8 mouse cellular contexts compared by ENCODE assay signal in the genomic region with DNA sequence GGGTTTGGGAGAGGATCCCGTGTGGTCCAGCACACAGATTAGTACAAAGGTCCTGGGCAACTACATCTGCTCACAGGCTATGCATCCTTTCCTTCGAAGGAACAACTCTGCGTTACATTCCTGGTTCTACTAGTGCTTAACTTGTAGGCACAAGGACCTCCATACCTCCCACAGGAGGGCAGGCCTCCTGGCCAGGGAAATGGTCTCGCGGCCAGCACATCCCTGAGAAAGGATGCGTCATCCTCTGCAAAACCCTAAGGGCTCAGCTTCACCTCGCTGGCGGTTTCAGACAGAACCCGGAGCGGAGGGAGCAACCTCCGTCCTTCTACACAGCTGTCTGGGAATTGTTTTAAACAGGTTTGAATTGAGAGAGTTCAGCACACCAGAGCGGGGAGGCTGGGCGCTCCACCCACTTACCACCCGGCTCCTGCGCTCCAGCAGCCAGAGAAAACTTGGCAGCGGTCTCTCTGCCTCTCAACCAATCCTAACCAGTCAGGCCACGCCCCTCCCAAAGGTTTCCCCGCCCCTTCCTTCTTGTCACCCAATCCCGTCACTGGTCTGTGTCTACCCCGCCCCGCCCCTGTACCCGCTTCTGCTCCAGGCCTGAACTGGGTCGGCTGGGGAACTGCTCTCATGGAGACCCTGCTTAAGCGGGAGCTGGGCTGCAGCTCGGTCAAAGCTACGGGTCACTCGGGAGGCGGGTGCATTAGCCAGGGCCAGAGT. TPM values are rescaled to one million over a fixed set of nuclear protein-coding genes. Genes with fewer than 3 reads are reported as not detected.
A peak's percentile ranks its signal among the peaks of the same experiment; 100 is the strongest.
DNase-seq lines count a peak whose midpoint lies in the region; ATAC-seq and TF ChIP-seq lines count a peak whose summit lies in the region.

Gene Fn3krp (plus strand): TSS at position 572 of the 723 bp plus-strand sequence.

- TF ChIP-seq CTCF in gastrocnemius, adult 2 months (IDR thresholded peaks at IDR 0.05), result peak; percentile 35; the same call in 1 of the 2 replicates
- peak; percentile 31; the same call in 1 of the 2 replicates for TF ChIP-seq CTCF in hindbrain, postnatal 0 days (IDR thresholded peaks at IDR 0.05; ENCODE audit: low read depth)
- TF ChIP-seq CTCF in left cerebral cortex, adult 2 months (IDR thresholded peaks at IDR 0.05), result no peak; the same call in 1 of the 2 replicates

- H3K27ac ChIP-seq in gastrocnemius, adult 2 months, result peak within 1 kb of the TSS; percentile 93
- H3K27ac ChIP-seq in hindbrain, postnatal 0 days, result peak within 1 kb of the TSS; percentile 64; the same call in 1 of the 2 replicates
- H3K27ac ChIP-seq in left cerebral cortex, adult 2 months, result peak within 1 kb of the TSS; percentile 90

- H3K9ac ChIP-seq in hindbrain, postnatal 0 days (replicated peaks; ENCODE audit: low read length), result peak within 1 kb of the TSS; percentile 65

- H3K27me3 ChIP-seq in hindbrain, postnatal 0 days (ENCODE audit: insufficient read depth, low read length), result no peaks in the 10 kb centered on the region

- no peaks in the 10 kb centered on the region for H3K36me3 ChIP-seq in hindbrain, postnatal 0 days (ENCODE audit: insufficient read depth, low read length)

- no peaks in the 10 kb centered on the region for H3K9me3 ChIP-seq in hindbrain, postnatal 0 days (ENCODE audit: low read length)

- 0 out of 2 replicates have a peak, but pooled peaks cover 9% of the 10 kb centered on the region for H3K4me1 ChIP-seq in hindbrain, postnatal 0 days (ENCODE audit: insufficient read depth, low read length)

- 2% methylated on average over 28 of the region's 28 CpGs for WGBS in hindbrain, postnatal 0 days

- intact Hi-C loops in gastrocnemius, adult 2 months (cut with DNase I), result no loop called here
- intact Hi-C loops in left cerebral cortex, adult 2 months (cut with DNase I), result loop anchor here (2.0 kb wide), 2 partner anchors 50 to 66 kb away; partner anchors contain the start of gene Wdr45b

- H3K4me2 ChIP-seq in hindbrain, postnatal 0 days (ENCODE audit: low read depth, low read length), result peak within 1 kb of the TSS; percentile 92

- ATAC-seq in common myeloid progenitor, adult 5-6 weeks (replicated peaks; ENCODE audit: low read depth, poor library complexity, severe bottlenecking), result peak; percentile 97
- ATAC-seq in hindbrain, postnatal 0 days, result peak; percentile 100
- peak; percentile 96 for ATAC-seq in megakaryocyte, adult 5-6 weeks (ENCODE audit: poor library complexity, severe bottlenecking)

- H3K4me3 ChIP-seq in gastrocnemius, adult 2 months, result peak within 1 kb of the TSS; percentile 91
- peak within 1 kb of the TSS; percentile 67 for H3K4me3 ChIP-seq in hindbrain, postnatal 0 days (ENCODE audit: low read length)
- peak within 1 kb of the TSS; percentile 93 for H3K4me3 ChIP-seq in left cerebral cortex, adult 2 months

- peak; percentile 99 for DNase-seq in ZHBTc4 (ENCODE audit: low read depth, low spot score)
- peak; percentile 100 for DNase-seq in gastrocnemius, adult 2 months
- DNase-seq in hindbrain, postnatal 0 days (ENCODE audit: low spot score), result peak; percentile 99
- peak; percentile 97 to 98 for DNase-seq in left cerebral cortex, adult 2 months (ENCODE audit: extremely low spot score in 1 of 2, low spot score in 2 of 2)
- peak; percentile 98 to 99 for DNase-seq in right cerebral cortex, adult 2 months (ENCODE audit: low spot score in 2 of 2)
- peak; percentile 100 for DNase-seq in urinary bladder, postnatal 14 days (ENCODE audit: low spot score)

RNA-seq across cellular contexts. Expression of gene Fn3krp, which starts in this region (rescaled TPM):
- 19.6 and 26.3 TPM in 2 replicates for total RNA-seq in common myeloid progenitor, adult 5-6 weeks (2017)
- total RNA-seq in gastrocnemius, adult 2 months (2021), result 1 to 10 TPM; 3.7 to 4.8 TPM
- 21.4 and 25.2 TPM in 2 replicates for total RNA-seq in hindbrain, postnatal 0 days (2014; rRNA removed)
- polyA plus RNA-seq in hindbrain, postnatal 0 days (2015; fragmentation: Nextera tagmentation; extraction: Ambion mirVana), result 8.4 and 8.6 TPM in 2 replicates
- total RNA-seq in left cerebral cortex, adult 2 months (2021), result 10 to 100 TPM; 46.2 to 49.0 TPM
- 5.1 and 5.7 TPM in 2 replicates for total RNA-seq in megakaryocyte, adult 5-6 weeks (2015)
- 9.6 and 10.0 TPM in 2 replicates for total RNA-seq in megakaryocyte, adult 5-6 weeks (2017)

Comparison
In these comparisons a context has a peak if more than half of its experiments do, and no peak if none do; other contexts are left out.
1. Peak in every context shown above with its lines: DNase-seq, ATAC-seq, H3K4me3 ChIP-seq and H3K27ac ChIP-seq.